Mouse (Mus musculus): ENCODE measurements around the gene Susd3. TPM values are rescaled to one million over a fixed set of nuclear protein-coding genes. Genes with fewer than 3 reads are reported as not detected.

Gene Susd3
- total and polyA plus RNA-seq, 2 experiments from 2014 or later, result 0.63 to 1.2 TPM

- Histone ChIP-seq H3K27ac (ENCODE audit: low read depth, low read length) (no peak overlapping the region), H3K36me3 (ENCODE audit: insufficient read depth, low read length) (no peaks in the 10 kb centered on the region), H3K9me3 (ENCODE audit: low read length) (no peaks in the 10 kb centered on the region), H3K27me3 (ENCODE audit: insufficient read depth, low read length) (no peaks in the 10 kb centered on the region), H3K4me3 (ENCODE audit: low read depth, low read length) (no peak overlapping the region), H3K4me2 (ENCODE audit: low read depth, low read length, poor library complexity, severe bottlenecking) (no peak overlapping the region), H3K4me1 (ENCODE audit: insufficient read depth, low read length) (peaks cover 7% of the 10 kb centered on the region), H3K9ac (replicated peaks; ENCODE audit: low read length, poor library complexity, severe bottlenecking) (no peak overlapping the region)
- no peak for ATAC-seq (ENCODE audit: low FRiP score)
- WGBS, result 29% methylated on average over 3 of the region's 3 CpGs
- TF ChIP-seq CTCF (IDR thresholded peaks at IDR 0.05), result no peak
- DNase-seq (ENCODE audit: low spot score), result no peak
Observed at GRCm38 (mm10) chr13:49218651-49219050, 29.9 kb downstream of the Susd3 start.

- Histone ChIP-seq H3K4me1 (ENCODE audit: insufficient read depth, low read length) (peaks cover 7% of the 10 kb centered on the region), H3K27me3 (ENCODE audit: insufficient read depth, low read length) (no peaks in the 10 kb centered on the region), H3K4me3 (ENCODE audit: low read depth, low read length) (no peak overlapping the region), H3K9me3 (ENCODE audit: low read length) (no peaks in the 10 kb centered on the region), H3K4me2 (ENCODE audit: low read depth, low read length, poor library complexity, severe bottlenecking) (no peak overlapping the region), H3K9ac (replicated peaks; ENCODE audit: low read length, poor library complexity, severe bottlenecking) (no peak overlapping the region), H3K27ac (ENCODE audit: low read depth, low read length) (no peak overlapping the region), H3K36me3 (ENCODE audit: insufficient read depth, low read length) (no peaks in the 10 kb centered on the region)
- DNase-seq (ENCODE audit: low spot score) (no peak), ATAC-seq (ENCODE audit: low FRiP score) (no peak)
- no peak for TF ChIP-seq CTCF (IDR thresholded peaks at IDR 0.05)
- 63% methylated on average over 9 of the region's 9 CpGs for WGBS
Observed at GRCm38 (mm10) chr13:49216808-49217561, 31.5 kb downstream of the Susd3 start.

GRCm38 (mm10) chr13:49216220-49216552 lies 32.3 kb downstream of the Susd3 start:
- ATAC-seq (ENCODE audit: low FRiP score) (peak; percentile 42), DNase-seq (ENCODE audit: low spot score) (no peak)
- H3K27ac ChIP-seq (ENCODE audit: low read depth, low read length), result 0 out of 2 replicates have a peak overlapping the region, but pooled peaks have one; percentile 12
- H3K4me1 ChIP-seq (ENCODE audit: insufficient read depth, low read length), result peaks cover 7% of the 10 kb centered on the region
- peak overlapping the region; percentile 82 for H3K4me2 ChIP-seq (ENCODE audit: low read depth, low read length, poor library complexity, severe bottlenecking)
- H3K9ac ChIP-seq (replicated peaks; ENCODE audit: low read length, poor library complexity, severe bottlenecking), result peak overlapping the region; percentile 59
- no peaks in the 10 kb centered on the region for H3K9me3 ChIP-seq (ENCODE audit: low read length)
- WGBS, result 4% methylated on average over 17 of the region's 17 CpGs
- H3K36me3 ChIP-seq (ENCODE audit: insufficient read depth, low read length), result no peaks in the 10 kb centered on the region
- no peaks in the 10 kb centered on the region for H3K27me3 ChIP-seq (ENCODE audit: insufficient read depth, low read length)
- H3K4me3 ChIP-seq (ENCODE audit: low read depth, low read length), result peak overlapping the region; percentile 60
- TF ChIP-seq CTCF (IDR thresholded peaks at IDR 0.05), result no peak

GRCm38 (mm10) chr13:49215504-49216219 lies 32.8 kb downstream of the Susd3 start, which contains the start of gene Card19:
Gene Card19, minus strand, starts transcription at chr13:49216037.
- peak within 1 kb of the TSS; percentile 59 for H3K9ac ChIP-seq (replicated peaks; ENCODE audit: low read length, poor library complexity, severe bottlenecking)
- WGBS, result under 1% methylated on average over 51 of the region's 78 CpGs
- peaks cover 7% of the 10 kb centered on the region for H3K4me1 ChIP-seq (ENCODE audit: insufficient read depth, low read length)
- peak within 1 kb of the TSS; percentile 82 for H3K4me2 ChIP-seq (ENCODE audit: low read depth, low read length, poor library complexity, severe bottlenecking)
- no peaks in the 10 kb centered on the region for H3K36me3 ChIP-seq (ENCODE audit: insufficient read depth, low read length)
- no peaks in the 10 kb centered on the region for H3K9me3 ChIP-seq (ENCODE audit: low read length)
- peak within 1 kb of the TSS; percentile 12; the same call in 1 of the 2 replicates for H3K27ac ChIP-seq (ENCODE audit: low read depth, low read length)
- ATAC-seq (ENCODE audit: low FRiP score) (peak; percentile 69), DNase-seq (ENCODE audit: low spot score) (peak; percentile 92)
- TF ChIP-seq CTCF (IDR thresholded peaks at IDR 0.05), result no peak
- no peaks in the 10 kb centered on the region for H3K27me3 ChIP-seq (ENCODE audit: insufficient read depth, low read length)
- H3K4me3 ChIP-seq (ENCODE audit: low read depth, low read length), result peak within 1 kb of the TSS; percentile 60

- Histone ChIP-seq H3K27ac (ENCODE audit: low read depth, low read length) (no peak overlapping the region), H3K9me3 (ENCODE audit: low read length) (no peaks in the 10 kb centered on the region), H3K4me3 (ENCODE audit: low read depth, low read length) (peak overlapping the region; percentile 60), H3K4me1 (ENCODE audit: insufficient read depth, low read length) (peaks cover 7% of the 10 kb centered on the region), H3K36me3 (ENCODE audit: insufficient read depth, low read length) (no peaks in the 10 kb centered on the region), H3K4me2 (ENCODE audit: low read depth, low read length, poor library complexity, severe bottlenecking) (peak overlapping the region; percentile 82), H3K27me3 (ENCODE audit: insufficient read depth, low read length) (no peaks in the 10 kb centered on the region), H3K9ac (replicated peaks; ENCODE audit: low read length, poor library complexity, severe bottlenecking) (peak overlapping the region; percentile 59)
- WGBS, result 13% methylated on average over 5 of the region's 5 CpGs
- DNase-seq (ENCODE audit: low spot score) (no peak), ATAC-seq (ENCODE audit: low FRiP score) (peak; percentile 3; the same call in 1 of the 2 replicates)
- TF ChIP-seq CTCF (IDR thresholded peaks at IDR 0.05), result no peak
Observed at GRCm38 (mm10) chr13:49215128-49215503, 33.4 kb downstream of the Susd3 start.

- Histone ChIP-seq H3K9ac (replicated peaks; ENCODE audit: low read length, poor library complexity, severe bottlenecking) (no peak overlapping the region), H3K4me3 (ENCODE audit: low read depth, low read length) (peak overlapping the region; percentile 60; the same call in 1 of the 2 replicates), H3K27me3 (ENCODE audit: insufficient read depth, low read length) (no peaks in the 10 kb centered on the region), H3K4me1 (ENCODE audit: insufficient read depth, low read length) (peaks cover 7% of the 10 kb centered on the region), H3K4me2 (ENCODE audit: low read depth, low read length, poor library complexity, severe bottlenecking) (peak overlapping the region; percentile 82), H3K36me3 (ENCODE audit: insufficient read depth, low read length) (no peaks in the 10 kb centered on the region), H3K9me3 (ENCODE audit: low read length) (no peaks in the 10 kb centered on the region), H3K27ac (ENCODE audit: low read depth, low read length) (no peak overlapping the region)
- DNase-seq (ENCODE audit: low spot score) (peak; percentile 33), ATAC-seq (ENCODE audit: low FRiP score) (no peak)
- TF ChIP-seq CTCF (IDR thresholded peaks at IDR 0.05), result no peak
- 80% methylated on average over 3 of the region's 3 CpGs for WGBS
Observed at GRCm38 (mm10) chr13:49214454-49214853, 34.1 kb downstream of the Susd3 start.
